Mouse (Mus musculus): ENCODE results near the gene Stmn3. TPM values are rescaled to one million over a fixed set of nuclear protein-coding genes. Genes with fewer than 3 reads are reported as not detected.

Gene Stmn3
- total RNA-seq (2017): not detected in 2 replicates

DNA sequence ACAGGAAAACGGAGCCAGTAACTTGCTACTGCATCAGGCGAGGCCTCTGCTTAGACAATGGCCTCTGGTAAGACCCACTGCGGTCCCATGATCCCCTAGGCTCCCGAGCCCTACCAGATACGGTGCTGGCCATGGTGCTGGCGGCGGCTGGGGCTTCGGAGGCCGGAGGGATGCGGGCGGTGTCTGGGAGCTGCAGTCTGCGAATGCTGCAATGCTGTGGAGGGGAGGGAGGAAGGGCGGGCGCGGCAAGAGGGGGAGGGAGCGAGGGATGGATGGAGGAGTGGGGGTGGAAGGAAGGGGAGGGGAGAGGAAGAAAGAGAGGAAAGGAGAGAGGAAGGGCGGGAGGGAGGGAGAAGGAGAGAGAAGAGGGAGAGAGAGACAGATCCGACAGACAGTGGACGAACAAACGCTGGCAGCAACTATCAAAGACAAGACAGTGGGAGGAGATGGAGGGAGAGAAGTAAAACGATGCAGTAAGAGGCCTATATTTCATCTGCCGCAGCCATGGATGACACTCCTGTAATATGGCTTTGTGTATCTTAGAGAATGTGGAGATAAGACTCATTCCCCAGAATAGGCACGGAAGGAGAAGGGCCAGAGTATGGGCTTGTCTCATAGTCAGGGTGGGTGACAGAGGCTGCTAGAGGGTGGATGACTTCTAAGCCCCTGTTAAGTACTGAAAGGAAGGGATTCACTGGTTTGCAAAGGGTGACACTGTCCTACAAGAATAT lies at the start of gene Stmn3:
Gene Stmn3 (minus strand): TSS at position 421 of the 731 bp plus-strand sequence.
- no peak for ATAC-seq (ENCODE audit: extremely low read depth, insufficient number of reproducible peaks, low FRiP score, poor library complexity, severe bottlenecking)

DNA sequence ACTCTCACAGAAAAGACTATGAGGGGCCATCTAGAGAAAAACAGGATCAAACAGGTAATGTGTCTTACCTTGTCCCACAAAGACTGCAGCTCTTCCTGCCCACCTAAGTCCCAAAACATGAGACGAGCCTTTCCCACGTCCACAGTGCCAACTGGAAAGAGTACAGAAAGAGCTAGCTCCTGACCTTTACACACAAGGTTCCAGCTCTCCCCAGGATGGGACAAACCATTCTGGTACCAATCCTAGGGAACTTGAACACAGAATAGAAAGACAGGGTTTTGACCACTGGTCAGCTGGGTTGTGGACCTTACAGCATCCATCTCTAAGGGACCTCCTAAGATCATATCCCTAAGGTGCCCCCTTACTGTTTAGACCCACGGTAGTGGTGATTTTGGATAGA lies 49.6 kb upstream of the Stmn3 start:
- ATAC-seq (ENCODE audit: extremely low read depth, insufficient number of reproducible peaks, low FRiP score, poor library complexity, severe bottlenecking): no peak

DNA sequence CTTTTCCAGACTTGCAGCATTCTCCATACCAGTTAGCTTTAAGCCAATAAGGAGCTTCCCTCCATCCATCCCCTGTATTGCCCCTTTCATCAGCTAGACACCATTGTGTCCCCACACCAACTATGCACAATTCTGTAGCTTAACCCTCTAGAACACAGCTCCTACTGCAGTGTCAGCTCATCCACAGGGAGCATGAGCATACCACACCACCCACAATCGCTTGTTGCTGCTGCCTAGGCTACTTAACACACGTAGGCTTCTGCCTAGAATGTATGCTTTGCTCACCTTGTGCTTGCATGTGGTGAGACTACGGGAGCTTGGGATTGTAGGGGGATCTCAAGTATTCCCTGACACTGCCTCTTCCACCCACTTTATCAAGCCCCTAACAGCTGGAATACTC lies 42.5 kb upstream of the Stmn3 start:
- ATAC-seq (ENCODE audit: extremely low read depth, insufficient number of reproducible peaks, low FRiP score, poor library complexity, severe bottlenecking): no peak

DNA sequence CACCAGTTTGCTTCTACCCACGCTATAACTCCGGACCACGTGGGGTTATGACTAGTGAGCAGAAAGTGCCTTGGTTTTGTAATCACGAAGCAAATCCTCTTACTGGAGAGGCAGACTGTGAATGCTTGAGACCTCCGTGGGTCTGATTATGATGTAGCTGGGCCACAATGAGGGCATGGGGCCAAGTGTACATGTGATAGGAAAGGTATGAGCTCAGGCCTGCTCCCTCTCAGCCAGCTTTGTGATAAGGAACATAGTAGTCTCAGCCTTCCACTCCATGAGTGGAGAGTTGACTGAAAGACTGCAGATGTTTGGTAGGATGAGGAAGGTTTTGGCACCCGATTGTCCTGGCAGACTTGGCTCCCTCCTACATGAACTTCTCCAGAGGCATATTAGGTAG lies 28.5 kb upstream of the Stmn3 start:
- ATAC-seq (ENCODE audit: extremely low read depth, insufficient number of reproducible peaks, low FRiP score, poor library complexity, severe bottlenecking): no peak

DNA sequence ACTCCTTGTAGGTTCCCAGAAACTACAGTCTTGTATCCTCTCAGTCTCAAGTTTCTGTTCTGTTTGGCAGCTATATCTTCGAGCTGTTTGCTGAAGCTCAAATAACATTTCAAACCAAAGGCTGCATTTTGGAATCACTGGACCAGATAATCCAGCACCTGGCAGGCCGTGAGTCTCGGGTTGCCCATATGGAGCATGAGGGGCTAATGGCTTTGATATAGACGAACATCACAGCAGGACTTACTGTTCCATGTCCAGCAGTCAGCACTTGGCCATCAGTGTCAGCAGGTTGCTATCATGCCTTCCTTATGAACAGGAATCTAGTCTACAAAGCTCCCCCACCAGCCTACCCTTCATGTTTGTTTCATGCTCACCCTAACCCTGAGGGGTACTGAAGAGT lies 26.1 kb upstream of the Stmn3 start:
- ATAC-seq (ENCODE audit: extremely low read depth, insufficient number of reproducible peaks, low FRiP score, poor library complexity, severe bottlenecking): no peak

DNA sequence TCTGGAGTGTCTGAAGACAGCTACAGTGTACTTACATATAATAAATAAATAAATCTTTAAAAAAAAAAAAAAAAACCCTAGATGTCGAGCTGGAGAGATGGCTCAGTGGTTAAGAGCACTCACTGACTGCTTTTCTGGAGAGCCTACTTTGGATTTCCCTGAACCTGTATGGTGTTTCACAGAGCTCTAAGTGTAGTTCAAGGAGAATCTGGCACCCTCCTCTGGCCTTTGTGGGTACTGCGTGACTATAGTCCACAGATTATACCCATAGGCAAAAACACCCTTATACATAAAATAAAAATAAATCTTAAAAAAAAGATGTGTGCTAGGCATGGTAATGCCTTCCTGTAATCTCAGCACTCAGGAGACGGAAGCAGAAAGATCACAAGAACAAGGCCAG lies 19.7 kb upstream of the Stmn3 start:
- peak; percentile 91 for ATAC-seq (ENCODE audit: extremely low read depth, insufficient number of reproducible peaks, low FRiP score, poor library complexity, severe bottlenecking)

DNA sequence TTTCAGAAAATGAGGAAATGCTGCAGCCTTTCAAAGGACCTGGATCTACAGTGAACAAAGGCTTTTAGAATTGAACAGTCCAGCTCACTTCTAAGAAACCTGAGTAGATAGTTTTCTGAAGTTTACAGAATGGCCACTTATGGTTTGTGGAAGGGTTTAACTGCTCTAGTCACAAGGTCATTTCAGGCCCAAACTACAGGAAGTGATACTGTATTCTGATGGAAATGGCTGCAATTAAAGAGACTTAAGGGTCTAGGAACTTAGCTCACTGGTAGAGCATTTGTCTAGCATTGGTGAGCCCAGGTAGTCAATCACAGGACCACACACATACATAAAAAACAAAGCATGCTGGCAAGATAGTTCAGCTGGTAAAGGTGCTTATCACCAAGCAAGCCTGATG lies 18.2 kb upstream of the Stmn3 start:
- ATAC-seq (ENCODE audit: extremely low read depth, insufficient number of reproducible peaks, low FRiP score, poor library complexity, severe bottlenecking): no peak

DNA sequence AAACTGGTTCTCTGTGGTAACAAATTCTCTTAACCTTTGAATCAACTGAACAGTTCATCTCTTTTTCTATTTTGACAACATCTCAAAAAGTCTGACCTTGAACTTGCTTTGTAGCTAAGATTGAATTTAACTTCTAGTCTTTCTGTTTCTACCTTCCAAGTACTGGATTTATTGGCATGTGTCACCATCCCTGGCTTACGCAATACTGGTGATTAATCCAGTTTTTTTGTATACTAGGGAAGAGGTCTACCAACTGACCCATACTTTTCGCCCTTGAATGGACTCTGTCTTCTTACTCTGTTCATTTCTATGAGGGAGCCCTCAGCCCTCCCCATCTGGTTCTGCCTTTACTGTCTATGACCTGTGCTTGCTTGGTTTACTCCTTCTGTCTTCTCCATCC lies 11.8 kb upstream of the Stmn3 start:
- ATAC-seq (ENCODE audit: extremely low read depth, insufficient number of reproducible peaks, low FRiP score, poor library complexity, severe bottlenecking): no peak

DNA sequence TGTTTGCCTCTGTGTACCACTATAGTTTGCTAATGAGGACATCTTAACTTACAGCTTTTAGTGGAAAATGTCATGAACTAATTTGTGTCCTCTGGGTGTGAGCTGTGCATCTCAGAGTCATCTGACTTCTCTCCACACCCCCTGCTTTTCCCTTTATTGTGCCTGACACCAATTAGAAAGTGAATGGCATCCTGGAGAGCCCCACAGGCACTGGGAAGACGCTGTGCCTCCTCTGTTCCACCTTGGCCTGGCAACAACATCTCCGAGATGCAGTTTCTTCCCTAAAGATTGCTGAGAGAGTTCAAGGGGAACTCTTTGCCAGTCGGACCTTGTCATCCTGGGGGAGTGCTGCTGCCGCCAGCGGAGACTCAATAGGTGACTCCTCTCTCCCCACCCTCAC lies 7.8 kb upstream of the Stmn3 start:
- no peak for ATAC-seq (ENCODE audit: extremely low read depth, insufficient number of reproducible peaks, low FRiP score, poor library complexity, severe bottlenecking)

DNA sequence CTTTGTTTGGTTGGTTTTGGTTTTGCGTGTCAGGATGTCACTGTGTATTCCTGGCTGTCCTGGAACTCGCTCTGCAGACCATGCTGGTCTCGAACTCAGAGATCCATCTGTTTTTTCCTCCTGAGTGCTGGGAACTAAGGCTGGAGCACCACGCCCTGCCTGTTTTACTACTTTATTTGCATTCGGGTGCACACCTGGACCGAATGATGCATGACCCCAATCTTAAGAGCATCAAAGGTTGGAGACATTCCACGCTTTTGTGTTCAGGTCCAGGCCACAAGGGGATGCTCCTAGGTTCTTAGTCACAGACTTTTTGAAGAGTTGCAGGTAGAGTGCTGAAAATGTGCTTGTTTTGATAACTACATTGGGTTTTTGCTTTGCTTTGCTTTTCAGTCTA lies 5.8 kb upstream of the Stmn3 start:
- no peak for ATAC-seq (ENCODE audit: extremely low read depth, insufficient number of reproducible peaks, low FRiP score, poor library complexity, severe bottlenecking)

DNA sequence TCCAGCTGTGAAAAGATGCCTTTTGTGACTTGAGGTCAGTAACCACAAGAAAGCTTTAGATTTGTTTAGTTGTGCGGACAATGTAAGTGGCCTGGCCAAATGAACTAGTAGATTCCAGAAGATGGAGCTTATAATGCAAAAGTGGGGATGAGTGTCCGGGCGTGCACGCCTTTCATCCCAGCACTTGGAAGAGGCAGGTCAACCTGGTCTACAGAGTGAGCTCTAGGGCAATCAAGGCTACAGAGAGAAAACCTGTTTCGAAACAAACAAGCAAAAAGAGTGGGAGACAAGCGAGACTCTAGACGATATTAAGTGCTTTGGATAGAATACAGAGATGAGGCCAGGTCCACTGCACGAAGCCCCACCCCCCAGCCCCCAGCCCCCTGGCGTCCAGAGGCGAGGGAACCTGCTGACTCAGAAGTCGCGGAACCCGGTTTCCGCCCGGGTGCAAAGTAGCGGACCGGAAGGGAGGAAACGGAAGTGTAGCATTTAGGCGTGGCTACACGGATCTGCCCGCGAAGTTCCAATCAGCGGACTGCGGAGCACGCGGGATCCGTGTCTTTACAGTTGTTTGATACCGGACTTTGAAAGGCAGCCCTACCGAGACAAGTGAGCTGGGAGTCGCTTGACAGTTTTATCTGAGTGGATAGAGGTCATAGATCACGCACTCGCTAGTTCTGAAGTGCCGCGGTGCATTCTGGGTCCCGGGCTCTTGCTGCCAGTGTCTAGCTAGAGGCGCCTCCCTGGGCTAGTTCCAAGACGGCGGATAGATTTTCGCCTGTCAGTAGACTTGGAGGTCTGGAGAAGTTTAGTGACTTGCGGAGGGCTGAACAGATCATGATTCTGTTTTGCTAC lies 5.2 kb upstream of the Stmn3 start, which contains the start of gene Rtel1:
Gene Rtel1 (plus strand): TSS at position 492 of the 855 bp plus-strand sequence.
- peak; percentile 93 for ATAC-seq (ENCODE audit: extremely low read depth, insufficient number of reproducible peaks, low FRiP score, poor library complexity, severe bottlenecking)

DNA sequence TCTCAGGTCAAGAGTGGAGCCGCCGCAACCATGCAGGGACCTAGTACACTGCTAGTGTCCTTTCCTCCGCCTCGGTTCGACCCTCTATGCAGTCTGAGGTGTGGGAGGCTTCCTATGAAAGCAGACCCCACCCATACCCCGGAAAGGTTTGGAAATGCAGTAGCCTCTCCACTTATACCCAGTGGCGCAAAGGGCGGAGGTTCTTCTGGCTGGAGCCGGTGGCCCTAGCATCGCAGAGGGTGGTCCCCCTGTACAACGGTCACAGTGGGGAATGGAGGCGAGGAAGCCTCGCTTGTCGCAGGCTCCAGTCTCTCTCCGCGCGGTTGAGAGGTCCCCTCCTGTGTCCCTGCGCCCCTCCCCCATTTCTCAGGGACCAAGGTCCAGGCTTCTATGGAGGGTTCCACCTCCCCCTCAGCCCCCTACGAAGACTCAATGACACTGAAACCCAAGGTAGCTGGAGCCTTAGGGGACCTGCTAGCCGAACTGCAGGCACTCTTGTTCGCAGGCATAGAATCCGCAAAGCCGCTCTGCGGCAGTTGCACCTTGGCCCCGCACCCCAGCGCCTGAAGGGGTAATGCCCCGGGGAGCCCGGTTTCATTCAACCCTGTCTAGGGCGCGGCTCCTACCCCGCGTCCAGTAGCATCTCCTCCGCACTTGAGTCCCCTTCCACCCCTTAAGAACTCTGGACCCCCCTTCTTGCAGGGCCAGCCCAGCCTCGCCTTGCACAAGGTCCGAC lies 788 bp downstream of the Stmn3 start:
- ATAC-seq (ENCODE audit: extremely low read depth, insufficient number of reproducible peaks, low FRiP score, poor library complexity, severe bottlenecking): no peak

DNA sequence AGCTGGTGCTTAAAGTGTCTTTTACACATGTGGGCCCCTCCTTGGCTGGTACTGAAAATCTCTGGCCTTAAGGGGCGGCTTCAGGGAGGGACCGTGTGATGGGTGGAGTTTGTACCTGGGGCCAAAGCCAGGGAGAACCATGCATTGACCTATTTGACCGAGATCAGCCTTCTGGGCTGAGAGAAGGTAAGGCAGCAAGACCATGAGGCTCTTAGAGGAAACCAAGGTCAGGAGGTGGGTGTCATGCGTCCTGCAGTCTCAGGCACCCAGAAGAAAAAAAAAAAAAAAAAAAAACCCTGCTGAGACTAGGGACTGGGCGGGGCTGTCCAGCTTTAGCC lies 1.3 kb downstream of the Stmn3 start:
- ATAC-seq (ENCODE audit: extremely low read depth, insufficient number of reproducible peaks, low FRiP score, poor library complexity, severe bottlenecking): no peak

DNA sequence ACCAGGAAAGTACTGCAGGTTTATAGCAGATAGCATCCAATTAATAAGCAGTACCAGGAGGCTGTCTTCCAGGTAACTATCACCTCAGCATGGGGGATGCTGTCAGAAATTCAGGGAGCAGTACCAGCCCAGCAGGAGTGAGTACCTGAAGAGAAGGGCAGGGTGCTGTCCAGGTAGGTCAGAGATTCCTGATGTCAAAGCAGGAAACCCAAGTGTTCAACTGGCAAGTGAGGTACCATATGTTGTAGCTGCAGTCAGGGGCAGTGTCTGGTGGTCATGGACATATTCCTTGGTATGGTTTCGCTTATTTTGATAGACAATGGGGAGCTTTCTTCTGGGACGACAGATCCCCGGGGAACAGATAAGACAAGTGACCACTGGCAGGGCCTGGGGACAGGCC lies 1.9 kb downstream of the Stmn3 start:
- ATAC-seq (ENCODE audit: extremely low read depth, insufficient number of reproducible peaks, low FRiP score, poor library complexity, severe bottlenecking): no peak

DNA sequence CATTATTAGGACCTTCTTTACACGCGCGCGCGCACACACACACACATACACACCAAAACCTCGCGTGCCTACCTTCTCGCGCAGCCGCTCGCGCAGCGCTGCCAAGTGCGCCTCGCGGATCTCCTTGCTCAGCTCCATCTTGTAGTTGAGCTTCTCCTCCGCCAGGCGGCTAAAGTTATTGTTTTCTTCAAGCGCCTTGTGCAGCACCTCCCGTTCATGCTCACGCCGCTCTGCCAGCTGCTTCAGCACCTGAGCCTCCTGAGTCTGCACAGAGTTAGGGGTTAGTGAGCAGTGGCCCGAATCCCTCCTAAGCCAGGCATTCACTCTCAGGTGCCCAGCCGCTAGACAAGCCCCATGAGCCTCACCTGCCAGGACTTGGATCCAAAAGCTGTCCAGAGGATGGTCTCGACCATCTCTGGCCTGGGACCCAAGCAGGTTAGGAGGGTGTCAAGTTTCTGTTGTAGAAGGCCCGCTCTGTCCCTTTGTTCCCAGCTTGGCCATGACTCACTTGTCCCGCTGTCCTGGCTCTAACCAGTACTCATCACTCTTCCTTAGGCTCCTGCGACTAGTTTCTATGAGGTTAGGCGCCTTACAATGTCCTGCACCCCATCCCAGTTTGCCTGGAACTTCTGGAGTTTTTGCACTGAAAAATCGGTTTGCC lies 7.0 kb downstream of the Stmn3 start:
- ATAC-seq (ENCODE audit: extremely low read depth, insufficient number of reproducible peaks, low FRiP score, poor library complexity, severe bottlenecking): peak; percentile 57; the same call in 1 of the 2 replicates

DNA sequence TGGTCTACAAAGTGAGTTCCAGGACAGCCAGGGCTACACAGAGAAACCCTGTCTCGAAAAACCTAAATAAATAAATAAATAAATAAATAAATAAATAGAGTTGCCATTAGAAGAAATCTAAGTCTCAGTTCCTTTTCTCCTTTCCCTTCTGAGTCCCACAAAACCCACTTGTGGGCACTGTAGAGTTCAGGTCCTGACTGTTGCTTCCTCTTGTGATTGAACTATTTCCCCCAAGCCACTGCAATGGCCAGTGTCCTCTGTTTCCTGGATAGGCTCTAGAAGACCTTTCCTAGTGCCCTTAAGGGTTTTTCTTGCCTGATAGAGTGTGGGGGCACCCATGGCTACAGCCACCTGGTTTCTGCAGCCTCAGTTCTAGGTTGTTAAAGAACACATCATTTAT lies 9.4 kb downstream of the Stmn3 start:
- ATAC-seq (ENCODE audit: extremely low read depth, insufficient number of reproducible peaks, low FRiP score, poor library complexity, severe bottlenecking): no peak

DNA sequence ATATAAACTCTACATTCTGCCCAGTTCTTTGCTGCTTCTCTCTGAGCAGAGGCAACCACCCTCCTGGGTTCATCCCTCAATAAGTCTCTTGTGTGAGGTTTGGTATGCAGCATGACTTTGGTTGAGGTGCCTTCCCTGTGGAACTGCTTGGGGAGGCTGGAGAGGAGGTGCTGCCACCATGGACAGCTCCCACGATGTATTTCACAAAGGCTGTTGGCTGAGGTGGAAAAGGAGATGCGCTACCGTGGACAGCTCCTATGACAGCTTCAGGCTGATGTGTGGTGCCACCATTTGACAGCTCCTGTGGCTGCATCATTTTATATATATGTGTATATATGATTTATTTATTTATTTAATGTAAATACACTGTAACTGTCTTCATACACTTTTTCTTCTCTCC lies 12.3 kb downstream of the Stmn3 start:
- no peak for ATAC-seq (ENCODE audit: extremely low read depth, insufficient number of reproducible peaks, low FRiP score, poor library complexity, severe bottlenecking)

DNA sequence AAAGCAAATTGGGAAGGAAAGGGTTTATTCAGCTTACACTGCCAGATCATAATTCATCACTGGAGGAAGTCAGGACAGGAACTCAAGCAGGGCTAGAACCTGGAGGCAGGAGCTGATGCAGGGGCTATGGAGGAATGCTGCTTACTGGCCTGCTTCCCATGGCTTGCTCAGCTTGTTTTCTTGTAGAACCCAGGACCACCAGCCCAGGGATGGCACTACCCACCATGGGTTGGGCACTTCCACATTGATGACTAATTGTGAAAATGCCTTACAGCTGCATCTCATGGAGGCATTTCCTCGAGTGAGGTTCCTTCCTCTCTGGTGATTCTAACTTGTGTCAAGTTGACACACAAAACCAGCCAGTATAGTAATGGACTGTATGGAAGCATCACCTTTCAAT lies 23.4 kb downstream of the Stmn3 start:
- no peak for ATAC-seq (ENCODE audit: extremely low read depth, insufficient number of reproducible peaks, low FRiP score, poor library complexity, severe bottlenecking)

DNA sequence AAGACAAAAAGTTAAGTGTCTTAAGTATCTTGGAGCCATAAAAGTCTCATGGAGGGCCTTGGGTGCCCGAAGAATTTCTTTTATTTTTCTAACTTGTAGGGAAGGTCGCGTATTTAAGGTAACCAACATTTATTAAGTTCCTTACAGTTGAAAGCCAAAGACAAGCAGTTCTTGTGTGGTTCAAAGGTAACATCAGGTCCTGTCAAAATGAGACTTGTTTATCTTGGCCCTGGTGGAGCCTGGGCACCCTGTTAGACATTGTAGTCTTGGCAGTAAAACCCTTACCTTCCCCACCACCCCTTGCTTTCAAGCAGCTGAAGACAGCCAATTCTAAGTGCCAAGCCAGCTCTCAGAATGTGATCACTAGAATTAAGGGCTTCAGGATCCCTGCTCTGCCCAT lies 25.6 kb downstream of the Stmn3 start:
- ATAC-seq (ENCODE audit: extremely low read depth, insufficient number of reproducible peaks, low FRiP score, poor library complexity, severe bottlenecking): no peak
